In genomic region chr9:62345633-62346387, GRCm38 (mm10) we compare ENCODE assay signal across 8 mouse cellular contexts. TPM values are rescaled to one million over a fixed set of nuclear protein-coding genes. Genes with fewer than 3 reads are reported as not detected.
A peak's percentile ranks its signal among the peaks of the same experiment; 100 is the strongest.
DNase-seq lines count a peak whose midpoint lies in the region; ATAC-seq and TF ChIP-seq lines count a peak whose summit lies in the region.

No protein-coding gene starts in this region.

- TF ChIP-seq CTCF in brain, embryonic 14.5 days (IDR thresholded peaks at IDR 0.05; ENCODE audit: borderline replicate concordance, extremely low read depth, insufficient read depth, insufficient read length): no peak

- peaks cover 53% of the 10 kb centered on the region for H3K4me1 ChIP-seq in hindbrain, embryonic 12.5 days
- peaks cover 59% of the 10 kb centered on the region for H3K4me1 ChIP-seq in midbrain, embryonic 10.5 days

- no peak for ATAC-seq in hindbrain, embryonic 12.5 days (ENCODE audit: low FRiP score)

- 68% methylated on average over 9 of the region's 9 CpGs for WGBS in hindbrain, embryonic 12.5 days
- WGBS in midbrain, embryonic 10.5 days: 71% methylated on average over 9 of the region's 9 CpGs

- H3K9me3 ChIP-seq in hindbrain, embryonic 12.5 days (replicated peaks): no peaks in the 10 kb centered on the region
- no peaks in the 10 kb centered on the region for H3K9me3 ChIP-seq in midbrain, embryonic 10.5 days (replicated peaks)

- H3K36me3 ChIP-seq in hindbrain, embryonic 12.5 days: no peaks in the 10 kb centered on the region
- peaks cover 19% of the 10 kb centered on the region for H3K36me3 ChIP-seq in midbrain, embryonic 10.5 days

- no peak for TF ChIP-seq POLR2A in brain, embryonic 14.5 days (IDR thresholded peaks at IDR 0.05; ENCODE audit: borderline replicate concordance, extremely low read depth, insufficient read depth, insufficient read length, poor library complexity, severe bottlenecking)

- DNase-seq in cerebellum, adult 9-11 months: peak; percentile 40
- no peak for DNase-seq in cerebellum, adult 11 months
- peak; percentile 49 for DNase-seq in brain, embryonic 14.5 days (ENCODE audit: low read depth)
- DNase-seq in midbrain, embryonic 10.5 days (ENCODE audit: low spot score): no peak
- no peak for DNase-seq in urinary bladder, postnatal 10 days (ENCODE audit: low spot score)
- no peak for DNase-seq in left cerebral cortex, postnatal 4 days
- DNase-seq in frontal cortex, postnatal 25 days (ENCODE audit: low spot score in 2 of 2): no peak

- H3K4me2 ChIP-seq in hindbrain, embryonic 12.5 days (replicated peaks): peak overlapping the region; percentile 81

- peak overlapping the region; percentile 87 for H3K4me3 ChIP-seq in hindbrain, embryonic 12.5 days
- peak overlapping the region; percentile 94 for H3K4me3 ChIP-seq in midbrain, embryonic 10.5 days

- 0 out of 2 replicates have a peak overlapping the region, but pooled peaks have one; percentile 99 for H3K27ac ChIP-seq in hindbrain, embryonic 12.5 days
- peak overlapping the region; percentile 100; the same call in 1 of the 2 replicates for H3K27ac ChIP-seq in midbrain, embryonic 10.5 days (replicated peaks)

- peak overlapping the region; percentile 98; the same call in 1 of the 2 replicates for H3K9ac ChIP-seq in hindbrain, embryonic 12.5 days

- no peaks in the 10 kb centered on the region for H3K27me3 ChIP-seq in hindbrain, embryonic 12.5 days
- H3K27me3 ChIP-seq in midbrain, embryonic 10.5 days (ENCODE audit: low read depth, poor library complexity, severe bottlenecking): no peaks in the 10 kb centered on the region

- intact Hi-C loops in left cerebral cortex, postnatal 4 days (cut with DNase I): no loop called here

RNA-seq across cellular contexts. Expression of gene Anp32a, which starts 4.7 kb away (rescaled TPM):
- 207 and 332 TPM in 2 replicates for polyA plus RNA-seq in brain, embryonic 14.5 days (2012; rRNA removed)
- 166 and 171 TPM in 2 replicates for polyA plus RNA-seq in hindbrain, embryonic 12.5 days (2016; fragmentation: Nextera tagmentation; extraction: Ambion mirVana)
- 237 and 298 TPM in 2 replicates for polyA plus RNA-seq in midbrain, embryonic 10.5 days (2016; fragmentation: Nextera tagmentation; extraction: Ambion mirVana)
- 100 to 1,000 TPM; 231 to 251 TPM for total RNA-seq in left cerebral cortex, postnatal 4 days (2021)

Comparison
In these comparisons a context has a peak if more than half of its experiments do, and no peak if none do; other contexts are left out.
1. DNase-seq: peak in cerebellum, adult 9-11 months (single experiment) and brain, embryonic 14.5 days (single experiment); none in cerebellum, adult 11 months (single experiment), midbrain, embryonic 10.5 days (single experiment), urinary bladder, postnatal 10 days (single experiment), left cerebral cortex, postnatal 4 days (single experiment) and frontal cortex, postnatal 25 days (0 of 2).